Mouse (Mus musculus): ENCODE measurements around the gene Gm16451.
"Not testable (repeated sequence)": the region's sequence is repeated elsewhere in the genome, so short reads cannot be mapped to it uniquely, and the experiment has no call there.

The Gm16451 gene

DNA sequence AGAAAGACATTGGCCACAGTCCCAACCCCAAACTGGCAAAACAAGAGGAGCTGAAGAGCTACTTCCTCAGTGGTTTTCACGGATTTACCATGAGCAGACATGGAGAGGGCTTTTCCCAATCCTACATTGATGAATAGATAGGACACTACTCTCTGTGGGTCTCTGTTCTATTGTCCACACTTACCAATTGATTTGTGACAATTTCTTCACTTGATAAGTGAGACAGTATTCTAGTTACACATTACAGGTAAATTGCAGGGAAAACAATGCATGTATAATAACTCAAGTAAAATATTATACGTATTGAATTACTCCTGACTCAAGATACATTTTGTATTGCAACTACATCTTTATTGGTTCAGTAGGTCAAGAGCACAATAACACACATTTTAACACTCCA lies at the start of gene Gm16451:
Gene Gm16451, minus strand, starts transcription at position 101 of the 400 bp plus-strand sequence.
- DNase-seq (ENCODE audit: low read depth, low spot score), result not testable (repeated sequence)

DNA sequence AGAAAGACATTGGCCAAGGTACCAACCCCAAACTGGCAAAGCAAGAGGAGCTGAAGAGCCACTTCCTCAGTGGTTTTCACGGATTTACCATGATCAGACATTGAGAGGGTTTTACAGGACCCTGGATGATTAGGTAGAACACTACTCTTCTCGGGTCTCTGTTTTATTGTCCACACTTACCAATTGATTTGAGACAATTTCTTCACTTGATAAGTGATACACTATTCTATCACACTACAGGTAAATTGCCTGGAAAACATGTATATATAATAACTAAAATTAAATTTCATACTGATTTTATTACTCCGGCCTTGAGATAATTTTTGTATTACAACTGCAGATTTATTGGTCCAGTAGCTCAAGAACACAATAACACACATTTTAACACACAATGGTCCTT lies 45.9 kb upstream of the Gm16451 start, which contains the start of gene Vmn1r142:
Gene Vmn1r142, minus strand, starts transcription at position 101 of the 400 bp plus-strand sequence.
- not testable (repeated sequence) for DNase-seq (ENCODE audit: low read depth, low spot score)

- not testable (repeated sequence) for DNase-seq (ENCODE audit: low read depth, low spot score)
Observed at GRCm38 (mm10) chr7:22134641-22135040, 16.6 kb upstream of the Gm16451 start, which contains the start of gene Gm10666. Gm10666 (minus strand) TSS chr7:22134741.

- not testable (repeated sequence) for DNase-seq (ENCODE audit: low read depth, low spot score)
Observed at GRCm38 (mm10) chr7:22068757-22069156, 49.3 kb downstream of the Gm16451 start, which contains the start of gene Vmn1r139. Vmn1r139 (plus strand) TSS chr7:22069057.
